Mouse (Mus musculus) intestine, embryonic 14.5 days (tissue): Measurements from ENCODE around the gene Zc3h15. TPM values are rescaled to one million over a fixed set of nuclear protein-coding genes. Genes with fewer than 3 reads are reported as not detected.

Source experiments
- ATAC-seq: fragments of 200-750 bp; cut with Nextera tagmentation; replicated peaks from 2 replicates; pipeline ENCODE4 v1.8.0; 2017; ENCODE audit warnings: low read depth, moderate number of reproducible peaks, moderate TSS enrichment, moderate library complexity; ENCODE audit not compliant: low FRiP score, low TSS enrichment
- DNase-seq: peaks from one replicate; pipeline ENCODE4 v3.0.0-alpha.2; 2018; ENCODE audit warnings: low spot score
- H3K27ac ChIP-seq: fragments of 300-500 bp; sonication (generic); 2 replicates; pipeline ENCODE4 v1.5.1; 2014; ENCODE audit warnings: low read depth, mild to moderate bottlenecking, control low read depth
- H3K27me3 ChIP-seq: fragments of 300-500 bp; sonication (generic); replicated peaks from 2 replicates; pipeline ENCODE4 v1.6.1; 2014; ENCODE audit warnings: low read length, control low read depth; ENCODE audit not compliant: control insufficient read depth, insufficient read depth
- H3K36me3 ChIP-seq: fragments of 300-500 bp; sonication (generic); 2 replicates; pipeline ENCODE4 v1.6.1; 2014; ENCODE audit warnings: low read length, control low read depth; ENCODE audit not compliant: control insufficient read depth, insufficient read depth
- H3K4me1 ChIP-seq: fragments of 300-500 bp; sonication (generic); replicated peaks from 2 replicates; pipeline ENCODE4 v1.6.1; 2014; ENCODE audit warnings: low read length, control low read depth, mixed read lengths; ENCODE audit not compliant: control insufficient read depth, insufficient read depth
- H3K4me2 ChIP-seq: fragments of 300-500 bp; sonication (generic); 2 replicates; pipeline ENCODE4 v1.6.1; 2014; ENCODE audit warnings: low read length
- H3K4me3 ChIP-seq: fragments of 300-500 bp; sonication (generic); 2 replicates; pipeline ENCODE4 v1.5.1; 2014; ENCODE audit warnings: low read depth, low read length, control low read depth, mixed read lengths
- H3K9ac ChIP-seq: fragments of 300-500 bp; sonication (generic); 2 replicates; pipeline ENCODE4 v1.6.1; 2014; ENCODE audit warnings: mild to moderate bottlenecking, low read length
- H3K9me3 ChIP-seq: fragments of 300-500 bp; sonication (generic); 2 replicates; pipeline ENCODE4 v1.6.1; 2016; ENCODE audit warnings: low read length, control low read depth; ENCODE audit not compliant: control insufficient read depth
- WGBS: fragments of 180-500 bp; shearing (Covaris S2); extraction: QIAGEN DNeasy Blood & Tissue Kit; methylation state at CpG from one replicate; pipeline ENCODE4 v1.1.7; 2014; 5-methylcytosine and 5-hydroxymethylcytosine counted together
- polyA plus RNA-seq: library from polyadenylated mRNA; unstranded; fragments of >200 nt; fragmentation: Nextera tagmentation; extraction: Ambion mirVana; gene quantifications from 2 replicates; pipeline ENCODE4 v1.2.1, GENCODE M21; 2014

Gene Zc3h15
- polyA plus RNA-seq: 120 and 133 TPM in 2 replicates

DNA sequence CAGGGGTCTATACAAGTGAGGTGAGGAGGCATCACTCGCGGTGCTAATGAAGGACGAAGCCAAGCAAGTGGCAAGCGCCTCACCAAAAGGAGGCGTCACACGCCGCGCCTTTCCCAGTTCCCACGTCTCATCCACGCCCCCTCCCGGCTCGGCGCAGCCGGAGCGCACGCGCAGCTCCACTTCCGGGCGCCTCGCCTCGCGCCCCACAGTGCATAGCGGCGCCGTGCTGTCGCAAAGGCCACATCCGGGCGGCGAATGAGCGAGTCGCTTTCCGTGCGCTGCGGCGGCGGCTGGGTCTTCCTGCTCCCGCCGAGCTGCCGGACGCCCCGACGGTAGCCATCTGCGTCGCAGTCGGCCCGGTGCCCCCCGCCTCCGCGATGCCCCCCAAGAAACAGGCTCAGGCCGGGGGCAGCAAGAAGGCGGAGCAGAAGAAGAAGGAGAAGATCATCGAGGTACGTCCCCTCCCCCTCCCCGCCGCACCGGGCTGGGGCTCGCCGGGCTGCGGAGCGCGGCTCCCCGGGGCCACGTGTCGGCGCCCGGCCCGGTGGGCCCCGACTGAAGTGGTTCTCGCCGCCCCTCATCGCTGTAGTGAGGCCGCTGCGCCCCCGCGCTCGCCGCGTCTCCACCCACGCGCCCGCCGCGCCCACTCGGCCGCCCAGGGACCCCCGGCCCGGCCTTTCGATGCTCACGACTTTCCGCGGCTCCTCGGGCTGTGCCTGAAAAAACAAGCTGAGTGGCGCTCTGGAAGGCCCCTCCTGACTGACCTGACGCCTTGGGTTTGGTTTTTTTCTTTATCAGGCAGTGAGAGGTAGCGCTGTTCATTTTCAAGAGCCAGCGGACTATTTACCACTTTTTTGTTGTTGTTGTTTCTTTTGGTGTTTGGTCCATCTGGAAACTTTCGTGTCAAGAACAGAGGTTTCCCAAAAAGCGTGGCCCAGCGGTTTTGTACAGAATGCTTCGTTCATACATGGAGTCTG lies at the start of gene Zc3h15:
Gene Zc3h15 (plus strand): TSS at position 160 of the 977 bp plus-strand sequence.
- peaks cover 14% of the 10 kb centered on the region; the same call in 1 of the 2 replicates for H3K4me1 ChIP-seq
- no peaks in the 10 kb centered on the region for H3K27me3 ChIP-seq
- peak; percentile 99 for ATAC-seq
- WGBS: under 1% methylated on average over 80 of the region's 100 CpGs
- peak within 1 kb of the TSS; percentile 85 for H3K4me3 ChIP-seq
- no peaks in the 10 kb centered on the region for H3K36me3 ChIP-seq
- peak within 1 kb of the TSS; percentile 69 for H3K27ac ChIP-seq
- peak within 1 kb of the TSS; percentile 86 for H3K9ac ChIP-seq
- peak; percentile 93 for DNase-seq
- no peaks in the 10 kb centered on the region for H3K9me3 ChIP-seq
- peak within 1 kb of the TSS; percentile 86 for H3K4me2 ChIP-seq

DNA sequence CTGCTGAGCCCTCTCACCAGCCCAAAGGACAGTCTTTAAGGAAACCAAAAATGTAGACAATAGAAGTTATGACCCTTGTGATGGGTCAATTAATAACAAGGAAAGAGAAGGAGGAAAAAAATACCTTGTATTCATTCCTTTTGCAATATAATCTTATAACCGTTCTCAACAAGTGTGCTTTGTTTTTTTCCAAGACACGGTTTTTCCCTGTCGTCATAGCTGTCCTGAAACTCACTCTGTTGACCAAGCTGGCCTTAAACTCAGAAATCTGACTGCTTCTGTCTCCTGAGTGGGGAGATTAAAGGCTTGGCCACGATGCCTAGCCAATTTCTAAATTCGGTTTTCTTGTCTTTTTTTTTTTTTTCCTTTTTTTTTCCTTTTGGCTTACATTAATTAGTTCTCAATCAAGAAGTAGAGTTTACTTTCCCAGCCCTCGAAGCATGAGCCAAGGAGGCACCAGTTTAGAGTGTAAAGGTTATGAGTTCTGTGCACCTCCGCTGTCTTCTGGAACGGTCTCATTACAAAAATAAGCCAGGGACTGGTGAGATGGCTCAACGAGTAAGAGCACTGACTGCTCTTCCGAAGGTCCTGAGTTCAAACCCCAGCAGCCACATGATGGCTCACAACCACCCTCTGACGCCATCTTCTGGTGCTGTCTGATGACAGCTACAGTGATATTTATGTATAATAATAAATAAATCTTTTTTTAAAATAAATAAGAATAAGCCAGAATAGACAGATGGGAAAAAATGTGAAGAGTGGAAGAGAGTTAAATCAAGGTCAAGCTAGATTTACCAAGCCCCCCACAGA lies 23.5 kb upstream of the Zc3h15 start:
- no peaks in the 10 kb centered on the region for H3K4me1 ChIP-seq
- H3K36me3 ChIP-seq: no peaks in the 10 kb centered on the region
- no peak overlapping the region for H3K4me3 ChIP-seq
- no peak overlapping the region for H3K4me2 ChIP-seq
- ATAC-seq: no peak
- no peak for DNase-seq
- H3K27me3 ChIP-seq: no peaks in the 10 kb centered on the region
- no peak overlapping the region for H3K27ac ChIP-seq
- H3K9ac ChIP-seq: no peak overlapping the region
- no peaks in the 10 kb centered on the region for H3K9me3 ChIP-seq
- WGBS: 87% methylated on average over 11 of the region's 11 CpGs

DNA sequence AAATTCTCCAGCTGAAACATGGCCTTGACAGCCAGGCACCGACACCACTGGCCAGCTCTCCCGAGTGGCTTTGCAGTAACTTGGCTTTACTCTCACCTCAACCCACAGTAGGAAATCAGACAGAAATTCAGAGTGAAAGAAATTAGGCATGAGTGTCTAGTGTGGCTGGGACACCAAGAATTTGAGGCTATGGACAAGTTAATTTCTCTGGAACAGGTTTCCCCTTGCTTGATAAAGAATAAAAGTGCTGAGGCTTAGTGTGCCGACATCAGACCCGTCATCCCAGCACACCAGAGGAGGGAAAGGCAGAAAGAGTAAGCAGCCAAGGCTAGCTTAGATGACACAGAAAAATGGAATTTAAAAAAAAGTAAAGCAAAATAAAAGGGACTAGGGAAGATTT lies 22.7 kb upstream of the Zc3h15 start:
- Histone ChIP-seq H3K27me3 (no peaks in the 10 kb centered on the region), H3K36me3 (no peaks in the 10 kb centered on the region), H3K27ac (no peak overlapping the region), H3K4me2 (no peak overlapping the region), H3K9me3 (no peaks in the 10 kb centered on the region), H3K4me3 (no peak overlapping the region), H3K9ac (no peak overlapping the region), H3K4me1 (no peaks in the 10 kb centered on the region)
- ATAC-seq: no peak
- WGBS: 87% methylated on average over 4 of the region's 4 CpGs
- DNase-seq: no peak

DNA sequence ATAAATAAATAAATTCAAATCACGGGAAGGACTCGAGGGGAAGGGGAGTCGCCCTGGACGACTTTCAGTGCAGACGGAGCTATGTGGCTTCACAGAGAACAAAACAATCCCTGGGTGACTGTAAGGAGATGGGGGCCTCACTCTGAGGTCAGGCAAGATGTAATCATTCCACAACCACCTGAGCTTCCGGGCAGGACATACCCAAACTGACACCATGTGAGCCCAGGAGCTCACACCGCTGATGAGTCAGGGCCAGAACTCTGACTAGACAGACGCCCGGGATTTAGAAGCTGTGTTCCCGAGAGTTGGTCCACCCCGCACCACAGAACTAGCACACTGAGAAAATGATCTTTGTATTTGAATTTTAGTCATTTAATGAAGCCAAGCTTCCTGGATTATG lies 21.4 kb upstream of the Zc3h15 start:
- ATAC-seq (no peak), DNase-seq (no peak)
- H3K9ac ChIP-seq: no peak overlapping the region
- no peaks in the 10 kb centered on the region for H3K4me1 ChIP-seq
- H3K36me3 ChIP-seq: no peaks in the 10 kb centered on the region
- no peak overlapping the region for H3K27ac ChIP-seq
- H3K4me2 ChIP-seq: peak overlapping the region; percentile 15; the same call in 1 of the 2 replicates
- no peaks in the 10 kb centered on the region for H3K27me3 ChIP-seq
- WGBS: 39% methylated on average over 11 of the region's 11 CpGs
- H3K4me3 ChIP-seq: no peak overlapping the region
- H3K9me3 ChIP-seq: no peaks in the 10 kb centered on the region

DNA sequence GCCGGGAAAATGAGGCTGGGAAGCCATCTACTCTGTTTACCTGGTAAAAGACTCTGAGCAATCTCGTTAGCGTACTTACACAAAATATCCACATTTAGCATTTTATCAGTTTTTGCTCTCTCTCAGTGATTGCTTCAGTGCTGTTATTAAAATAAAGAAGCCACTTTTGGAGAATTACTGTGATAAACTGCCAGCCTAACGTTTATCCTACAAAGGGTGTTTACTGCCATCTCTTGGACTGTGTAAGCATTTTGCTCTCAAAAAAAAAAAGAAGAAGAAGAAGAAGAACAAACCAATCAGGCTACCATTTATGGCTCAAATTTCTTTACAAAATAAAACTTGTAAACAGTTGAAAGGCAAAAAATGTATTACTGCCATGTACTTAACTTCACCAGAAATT lies 20.2 kb upstream of the Zc3h15 start:
- H3K4me2 ChIP-seq: no peak overlapping the region
- DNase-seq (no peak), ATAC-seq (no peak)

DNA sequence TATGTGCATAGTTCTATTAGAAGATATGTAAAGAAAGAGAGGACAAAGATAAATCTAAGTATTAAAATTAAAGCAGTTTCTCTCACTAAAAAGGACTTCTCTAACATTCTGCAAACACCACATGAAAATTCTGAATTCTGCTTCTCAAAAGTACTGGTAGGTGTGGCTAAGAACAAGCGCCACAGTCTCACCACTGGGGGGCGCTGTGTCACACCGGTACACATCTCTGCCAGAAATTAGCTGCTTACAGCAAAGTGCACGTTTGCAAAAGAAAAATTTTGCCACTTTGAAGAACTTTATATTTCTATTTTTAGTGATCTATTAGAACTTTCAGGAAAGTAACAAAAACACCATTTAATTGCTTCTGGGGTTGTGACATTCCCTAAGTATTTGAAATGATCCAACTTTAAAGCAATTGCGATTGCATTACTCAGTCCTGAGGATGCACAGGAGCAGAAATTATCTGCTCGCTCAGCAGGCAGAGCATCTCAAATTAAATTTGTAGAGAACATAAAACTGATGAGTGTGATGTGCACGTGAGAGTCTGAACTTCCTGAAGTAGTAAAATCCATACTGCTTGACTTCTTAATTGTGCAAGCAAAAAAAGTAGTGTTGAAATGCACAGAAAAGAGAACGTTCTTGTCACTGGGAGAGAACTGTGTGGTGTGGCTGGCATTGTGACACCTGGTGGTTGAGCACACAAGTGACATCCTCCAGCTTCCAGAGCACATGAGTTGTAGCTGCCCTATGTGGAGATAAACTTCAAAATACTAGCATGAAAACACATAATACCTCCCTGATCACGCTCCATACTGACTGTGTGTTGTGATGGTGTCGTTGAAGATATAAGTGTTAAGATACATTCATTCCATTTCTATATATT lies 18.8 kb upstream of the Zc3h15 start:
- no peak overlapping the region for H3K4me2 ChIP-seq
- no peak for ATAC-seq

More for the DNA sequence above, 20.2 kb upstream of the Zc3h15 start:
- Histone ChIP-seq H3K4me1 (no peaks in the 10 kb centered on the region), H3K36me3 (no peaks in the 10 kb centered on the region), H3K27ac (no peak overlapping the region), H3K9ac (no peak overlapping the region), H3K27me3 (no peaks in the 10 kb centered on the region), H3K4me3 (no peak overlapping the region), H3K9me3 (no peaks in the 10 kb centered on the region)
- 63% methylated on average over 4 of the region's 4 CpGs for WGBS

DNA sequence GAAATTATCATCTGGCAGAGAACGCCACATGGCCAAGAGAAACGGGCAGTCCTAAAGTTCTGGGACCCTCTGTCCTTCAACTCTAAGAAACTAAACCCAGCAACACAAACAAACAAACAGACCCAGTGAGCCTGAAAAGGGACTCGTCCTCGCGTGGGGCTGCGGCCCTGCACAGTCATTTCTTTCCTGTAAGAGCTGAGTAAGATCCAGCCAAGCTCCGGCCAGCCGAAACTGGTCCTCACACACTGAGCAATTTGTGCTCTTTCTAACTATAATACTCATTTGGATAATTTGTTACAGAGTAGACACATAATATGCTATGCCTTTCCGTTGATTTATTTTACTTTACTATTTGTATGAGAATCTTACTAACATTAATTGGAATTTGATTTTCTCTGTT lies 17.4 kb upstream of the Zc3h15 start:
- Histone ChIP-seq H3K4me1 (no peaks in the 10 kb centered on the region), H3K9me3 (no peaks in the 10 kb centered on the region), H3K27me3 (no peaks in the 10 kb centered on the region), H3K27ac (no peak overlapping the region), H3K4me2 (no peak overlapping the region), H3K36me3 (no peaks in the 10 kb centered on the region), H3K4me3 (no peak overlapping the region), H3K9ac (no peak overlapping the region)
- WGBS: 87% methylated on average over 9 of the region's 9 CpGs
- ATAC-seq (no peak), DNase-seq (no peak)

More for the DNA sequence above, 18.8 kb upstream of the Zc3h15 start:
- Histone ChIP-seq H3K27me3 (no peaks in the 10 kb centered on the region), H3K27ac (no peak overlapping the region), H3K36me3 (no peaks in the 10 kb centered on the region), H3K4me3 (no peak overlapping the region), H3K9ac (no peak overlapping the region), H3K4me1 (no peaks in the 10 kb centered on the region), H3K9me3 (no peaks in the 10 kb centered on the region)
- 28% methylated on average over 10 of the region's 10 CpGs for WGBS
- DNase-seq: peak; percentile 86

DNA sequence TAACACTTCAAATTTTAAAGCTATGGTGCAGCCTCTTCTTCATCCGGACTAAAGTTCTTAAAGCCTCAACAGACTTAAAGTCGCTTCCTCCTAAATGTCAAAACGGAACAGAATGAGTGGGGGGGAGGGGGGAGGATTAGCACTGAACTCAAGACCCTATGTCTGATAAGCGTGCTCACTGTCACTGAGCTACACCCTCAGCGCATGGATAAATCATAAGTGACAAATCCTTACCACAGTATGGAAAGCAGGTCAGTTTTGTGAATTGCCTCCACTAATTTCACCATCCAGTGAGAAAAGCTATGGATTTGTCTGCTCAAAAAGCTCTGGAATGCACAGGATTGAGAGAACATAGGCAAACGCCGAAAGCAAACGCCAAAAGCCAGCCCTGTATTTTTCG lies 16.7 kb upstream of the Zc3h15 start:
- Histone ChIP-seq H3K27ac (no peak overlapping the region), H3K9ac (no peak overlapping the region), H3K36me3 (no peaks in the 10 kb centered on the region), H3K9me3 (no peaks in the 10 kb centered on the region), H3K4me2 (no peak overlapping the region), H3K4me1 (no peaks in the 10 kb centered on the region), H3K27me3 (no peaks in the 10 kb centered on the region), H3K4me3 (no peak overlapping the region)
- WGBS: 81% methylated on average over 9 of the region's 9 CpGs
- ATAC-seq (no peak), DNase-seq (no peak)
